Mouse (Mus musculus) lung, embryonic 16.5 days (tissue): ENCODE data around the gene Gm8857. TPM values are rescaled to one million over a fixed set of nuclear protein-coding genes. Genes with fewer than 3 reads are reported as not detected.
"Not testable (repeated sequence)": the region's sequence is repeated elsewhere in the genome, so short reads cannot be mapped to it uniquely, and the experiment has no call there.

ENCODE experiments used
- ATAC-seq: fragments of 200-750 bp; cut with Nextera tagmentation; 2 replicates; pipeline ENCODE4 v1.8.0; 2017; ENCODE audit warnings: low read depth, mild to moderate bottlenecking, moderate library complexity
- H3K27ac ChIP-seq: fragments of 300-500 bp; sonication (generic); 2 replicates; pipeline ENCODE4 v1.5.1; 2014; ENCODE audit warnings: mild to moderate bottlenecking, control low read depth, low read length
- H3K27me3 ChIP-seq: fragments of 300-500 bp; sonication (generic); 2 replicates; pipeline ENCODE4 v1.6.1; 2014; ENCODE audit warnings: low read depth, low read length, mixed read lengths; ENCODE audit not compliant: control insufficient read depth, insufficient read depth
- H3K36me3 ChIP-seq: fragments of 300-500 bp; sonication (generic); 2 replicates; pipeline ENCODE4 v1.6.1; 2014; ENCODE audit warnings: low read length; ENCODE audit not compliant: control insufficient read depth, insufficient read depth
- H3K4me1 ChIP-seq: fragments of 300-500 bp; sonication (generic); replicated peaks from 2 replicates; pipeline ENCODE4 v1.6.1; 2014; ENCODE audit warnings: low read length, mixed read lengths; ENCODE audit not compliant: control insufficient read depth, insufficient read depth
- H3K4me2 ChIP-seq: fragments of 300-500 bp; sonication (generic); 2 replicates; pipeline ENCODE4 v1.6.1; 2014; ENCODE audit warnings: low read depth, low read length, control low read depth
- H3K4me3 ChIP-seq: fragments of 300-500 bp; sonication (generic); 2 replicates; pipeline ENCODE4 v1.5.1; 2014; ENCODE audit warnings: mild to moderate bottlenecking, low read length, control low read depth
- H3K9ac ChIP-seq: fragments of 300-500 bp; sonication (generic); 2 replicates; pipeline ENCODE4 v1.6.1; 2014; ENCODE audit warnings: low read length, control low read depth
- H3K9me3 ChIP-seq: fragments of 300-500 bp; sonication (generic); 2 replicates; pipeline ENCODE4 v1.6.1; 2016; ENCODE audit warnings: low read length; ENCODE audit not compliant: control insufficient read depth
- WGBS: fragments of 180-500 bp; shearing (Covaris S2); extraction: QIAGEN DNeasy Blood & Tissue Kit; methylation state at CpG from one replicate; pipeline ENCODE4 v1.1.7; 2014; 5-methylcytosine and 5-hydroxymethylcytosine counted together
- polyA plus RNA-seq: library from polyadenylated mRNA; unstranded; fragments of >200 nt; fragmentation: Nextera tagmentation; extraction: Ambion mirVana; gene quantifications from 2 replicates; pipeline ENCODE4 v1.2.1, GENCODE M21; 2015

The Gm8857 gene
- not detected in 2 replicates for polyA plus RNA-seq

- ATAC-seq, H3K9ac ChIP-seq, H3K27me3 ChIP-seq, H3K4me2 ChIP-seq, H3K4me3 ChIP-seq, H3K36me3 ChIP-seq, H3K4me1 ChIP-seq, H3K27ac ChIP-seq, H3K9me3 ChIP-seq: not testable (repeated sequence)
- 45% methylated on average over 2 of the region's 3 CpGs for WGBS
These were observed at the start of gene Gm8857, which contains the start of gene Gm8871 for GRCm38 (mm10) chr5:10947505-10947904. TSS of gene Gm8857 (plus strand) at chr5:10947807. TSS of gene Gm8871 (plus strand) at chr5:10947805.

DNA sequence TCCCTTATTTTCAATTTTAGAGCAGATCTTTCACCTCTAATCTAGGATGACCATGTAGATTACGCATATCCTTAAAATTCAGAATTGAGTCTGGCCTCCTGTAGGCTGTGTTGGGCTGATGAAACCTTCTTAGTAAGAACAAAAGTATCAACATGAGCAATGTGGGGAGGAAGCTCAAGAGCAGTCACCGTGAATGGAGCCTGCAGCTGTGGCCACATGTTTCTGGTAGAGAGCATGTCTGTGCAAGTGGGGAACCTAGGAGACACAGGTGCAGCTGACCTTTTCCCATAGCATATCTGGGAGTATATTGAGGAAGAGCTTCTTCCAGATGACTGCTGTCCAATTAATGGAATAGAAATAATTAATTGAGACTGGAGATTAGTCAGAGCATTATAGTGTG lies 5.9 kb downstream of the Gm8857 start:
- not testable (repeated sequence) for H3K27ac ChIP-seq, ATAC-seq, H3K4me2 ChIP-seq, H3K27me3 ChIP-seq, H3K36me3 ChIP-seq, H3K9ac ChIP-seq, H3K4me1 ChIP-seq, H3K4me3 ChIP-seq, H3K9me3 ChIP-seq
- WGBS: 83% methylated on average over 2 of the region's 2 CpGs

DNA sequence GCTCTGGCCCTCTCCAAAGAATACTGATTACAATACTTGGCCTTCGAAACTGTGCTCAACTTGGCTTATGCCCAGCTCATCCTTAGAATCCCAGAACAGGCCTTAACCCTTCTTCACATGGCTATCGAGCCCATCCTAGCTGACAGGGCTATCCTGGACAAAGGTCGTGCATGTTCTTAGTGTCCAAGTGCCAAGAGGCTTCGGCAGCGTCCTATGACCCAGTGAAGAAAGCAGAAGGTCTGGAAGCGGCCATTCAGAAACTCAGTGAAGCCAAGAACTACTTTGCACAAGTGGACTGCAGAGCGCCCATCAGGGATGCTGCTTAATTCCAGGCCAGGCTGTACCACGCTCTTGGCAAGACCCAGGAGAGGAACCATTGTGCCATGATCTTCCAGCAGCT lies 10.4 kb downstream of the Gm8857 start:
- H3K9ac ChIP-seq, H3K36me3 ChIP-seq, H3K27me3 ChIP-seq, H3K4me2 ChIP-seq, H3K4me1 ChIP-seq, H3K9me3 ChIP-seq, H3K27ac ChIP-seq, ATAC-seq, H3K4me3 ChIP-seq: not testable (repeated sequence)
- WGBS: 82% methylated on average over 4 of the region's 8 CpGs

Other genes starting within 250 kb of the Gm8857 start
- gene Gm8871, start within 50 bp of the Gm8857 start, polyA plus RNA-seq: not detected in 2 replicates
- not detected in 2 replicates for gene Gm8879, start 179.8 kb downstream of the Gm8857 start, polyA plus RNA-seq
- gene Gm5861, start 235.3 kb downstream of the Gm8857 start, polyA plus RNA-seq: not detected in 2 replicates